Mouse (Mus musculus) adrenal gland, postnatal 4 days (tissue): ENCODE results near the gene Schip1. TPM values are rescaled to one million over a fixed set of nuclear protein-coding genes. Genes with fewer than 3 reads are reported as not detected.

Source experiments
- DNase-seq, 2 experiments: peaks; one replicate each; pipeline ENCODE4 v3.0.0; 2021 to 2022; ENCODE audit warnings: low spot score in 2 of 2, mixed read lengths in 2 of 2
- total RNA-seq, 2 experiments: library from RNA; stranded (reverse); gene quantifications; 2 replicates each; pipeline ENCODE4 v1.2.3; 2021

Schip1 gene
- total RNA-seq, 2 experiments from 2014 or later = 27.5 to 31.2 TPM

DNA sequence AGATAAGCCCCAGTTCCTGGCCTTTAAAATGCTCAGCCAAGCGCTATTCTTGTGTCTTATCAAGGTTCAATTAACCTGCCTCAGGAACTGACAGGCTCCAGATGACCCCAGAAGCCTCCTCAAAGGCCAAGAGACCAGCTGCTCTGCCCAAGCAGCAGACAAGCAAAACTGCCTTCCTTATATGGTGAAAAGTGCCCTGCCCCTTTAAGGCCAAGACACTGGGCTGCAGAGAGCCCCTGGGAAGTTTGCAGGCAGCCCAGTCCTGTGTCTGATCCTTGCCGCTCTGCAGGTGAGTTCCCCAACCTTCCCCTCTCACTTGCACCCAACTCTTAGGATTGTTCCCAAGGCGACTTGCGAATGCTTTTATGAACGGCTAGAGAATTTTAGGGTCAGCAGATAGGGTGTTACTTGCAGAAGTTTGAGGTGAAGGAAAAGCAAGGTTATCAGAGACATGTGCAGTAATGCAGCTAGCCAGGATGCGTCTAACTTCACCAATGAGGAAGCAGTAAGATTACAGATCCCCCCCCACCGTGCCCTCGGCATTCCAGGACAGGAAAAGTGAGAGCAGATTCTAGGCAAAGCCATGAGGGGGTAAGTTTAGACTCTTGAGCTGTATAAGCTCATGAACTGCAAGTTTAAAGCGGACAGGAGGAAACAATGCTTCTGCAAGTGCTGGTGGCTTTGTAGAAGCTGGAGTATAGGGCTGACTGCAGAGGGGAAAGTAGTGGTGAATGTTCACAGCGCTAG lies 403.5 kb downstream of the Schip1 start:
- no peak for DNase-seq

DNA sequence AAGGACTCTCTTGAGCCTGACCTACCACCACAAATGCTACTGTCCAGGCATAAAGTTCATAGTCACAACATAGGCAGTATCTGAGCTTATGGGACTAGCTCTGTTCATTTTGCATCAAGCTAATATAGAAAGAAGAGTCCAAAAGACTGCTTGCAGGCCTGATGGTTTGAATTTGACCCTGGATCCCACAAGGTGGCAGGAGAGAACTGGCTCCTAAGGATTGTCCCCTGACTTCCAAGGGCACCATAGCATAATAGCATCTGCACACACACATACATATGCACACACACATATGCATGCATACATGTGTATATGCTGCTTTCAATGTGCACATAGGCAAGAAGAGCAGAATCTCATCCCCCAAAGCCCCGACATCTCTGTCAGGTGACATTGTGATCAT lies 405.0 kb downstream of the Schip1 start:
- DNase-seq = no peak

DNA sequence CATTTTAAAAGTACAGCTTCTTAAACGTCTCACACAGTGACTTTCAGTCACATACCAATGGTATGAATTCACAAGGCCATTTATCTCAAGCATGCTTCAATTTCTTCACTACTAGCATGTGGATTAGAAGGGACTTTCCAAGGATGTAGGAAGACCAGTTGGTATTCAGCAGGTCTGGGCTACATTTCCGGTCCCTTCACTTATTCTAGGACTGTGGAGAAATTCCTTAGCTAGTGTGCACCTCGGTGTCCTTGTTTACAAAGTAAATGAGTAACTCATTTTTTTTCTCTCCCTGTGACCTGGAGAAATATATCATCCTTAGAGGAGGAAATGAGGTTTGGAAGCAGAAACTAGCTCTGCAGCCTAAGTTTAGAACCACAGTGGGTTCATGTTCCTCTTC lies 405.5 kb downstream of the Schip1 start:
- no peak for DNase-seq

DNA sequence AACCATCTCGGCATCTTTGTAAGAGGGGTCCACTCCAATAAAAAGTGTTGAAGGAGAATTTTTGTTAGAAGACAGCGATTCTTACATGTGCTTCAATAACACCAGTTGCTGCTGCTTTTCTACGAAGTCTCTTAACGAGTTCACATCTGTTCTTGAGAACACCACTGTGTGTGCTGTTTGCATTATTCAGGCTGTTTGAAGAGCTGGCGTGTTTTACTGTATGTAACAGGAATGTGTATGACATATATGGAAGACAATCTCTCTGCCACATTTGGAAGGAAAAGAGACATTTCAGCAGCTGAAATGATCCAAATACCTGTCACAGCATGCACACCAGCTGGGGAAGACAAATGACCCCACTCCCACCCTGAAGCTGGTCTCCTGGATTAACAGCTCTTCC lies 406.0 kb downstream of the Schip1 start:
- no peak for DNase-seq

- no peak for DNase-seq
Measured at GRCm38 (mm10) chr3:68476336-68476735, 411.7 kb downstream of the Schip1 start.

GRCm38 (mm10) chr3:68477478-68477877 lies 412.9 kb downstream of the Schip1 start:
- no peak for DNase-seq

DNA sequence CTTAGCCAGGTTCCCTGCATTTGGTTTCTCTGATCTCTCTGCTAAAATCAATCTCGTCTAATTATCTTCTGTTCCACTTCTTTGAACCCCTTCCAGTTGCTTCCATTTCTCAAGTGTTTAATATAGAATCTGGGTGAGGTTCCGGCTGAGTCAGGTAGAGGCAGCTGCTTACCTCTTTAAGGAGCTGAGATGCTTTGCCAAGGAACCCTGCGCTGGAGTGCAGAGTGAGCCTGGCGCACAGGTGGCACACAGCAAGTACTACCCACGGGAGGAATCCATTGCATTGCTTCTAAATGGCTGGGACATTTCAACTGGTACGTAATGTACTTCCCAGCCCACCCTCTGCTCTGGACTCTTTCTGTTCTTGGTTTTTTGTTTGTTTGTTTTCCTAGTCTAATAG lies 414.7 kb downstream of the Schip1 start:
- no peak for DNase-seq

GRCm38 (mm10) chr3:68483517-68483916 lies 418.9 kb downstream of the Schip1 start:
- no peak for DNase-seq

DNA sequence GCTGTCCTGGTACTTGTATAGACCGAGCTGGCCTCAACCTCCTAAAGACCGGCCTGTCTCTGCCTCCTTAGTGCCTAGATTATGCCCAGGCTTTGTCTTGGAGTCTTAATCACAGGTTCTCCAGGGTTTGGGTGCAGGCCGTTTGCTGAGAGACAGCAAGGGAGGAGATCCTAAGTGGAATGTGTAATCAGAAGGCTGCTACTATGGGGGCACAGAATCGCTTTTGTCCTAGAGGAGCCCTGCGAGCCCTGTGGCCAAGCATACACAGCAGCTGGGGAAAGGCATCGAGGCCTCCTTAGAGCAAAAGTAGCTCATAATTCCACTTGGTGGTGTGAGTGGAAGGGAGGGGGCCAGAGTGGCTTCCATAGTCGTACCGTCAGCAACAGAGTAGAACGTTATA lies 419.4 kb downstream of the Schip1 start:
- no peak for DNase-seq

DNA sequence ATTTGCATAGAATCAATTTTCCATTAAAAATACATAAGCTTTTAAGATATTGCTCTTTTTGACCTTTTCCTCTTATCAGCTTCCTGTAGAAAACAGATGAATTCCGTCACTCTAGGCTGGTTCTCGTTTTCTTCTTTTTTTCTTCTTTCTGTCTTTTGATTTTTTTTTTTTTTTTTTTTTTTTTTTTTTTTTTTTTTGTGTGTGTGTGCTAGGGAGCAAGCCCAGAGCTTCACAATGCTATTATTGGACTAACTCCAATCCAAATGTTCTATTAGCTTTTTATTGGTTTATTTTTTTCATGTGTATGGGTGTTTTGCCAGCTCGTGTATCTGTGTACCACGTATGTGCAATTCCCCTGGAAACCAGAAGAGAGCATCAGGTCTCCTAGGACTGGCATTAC lies 420.0 kb downstream of the Schip1 start:
- DNase-seq = no peak

DNA sequence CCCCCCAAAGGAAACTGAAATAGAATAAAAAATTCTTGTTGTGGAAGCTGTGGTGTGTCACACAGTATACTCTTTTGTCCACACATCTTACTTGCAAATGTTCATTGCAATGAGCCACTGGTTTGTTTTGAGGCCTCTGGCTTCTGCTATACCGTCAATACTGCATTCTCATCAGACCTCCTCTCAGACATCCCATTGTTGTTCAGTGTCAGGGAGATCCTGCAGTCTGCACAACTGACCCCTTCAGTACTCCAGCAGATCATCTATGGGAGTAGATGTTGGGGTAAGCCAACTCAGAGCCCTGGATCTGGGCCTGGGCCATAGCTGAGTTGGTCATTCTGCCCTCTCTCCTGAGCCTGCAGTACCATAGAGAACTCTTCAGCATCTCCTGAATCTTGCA lies 423.0 kb downstream of the Schip1 start:
- no peak for DNase-seq

DNA sequence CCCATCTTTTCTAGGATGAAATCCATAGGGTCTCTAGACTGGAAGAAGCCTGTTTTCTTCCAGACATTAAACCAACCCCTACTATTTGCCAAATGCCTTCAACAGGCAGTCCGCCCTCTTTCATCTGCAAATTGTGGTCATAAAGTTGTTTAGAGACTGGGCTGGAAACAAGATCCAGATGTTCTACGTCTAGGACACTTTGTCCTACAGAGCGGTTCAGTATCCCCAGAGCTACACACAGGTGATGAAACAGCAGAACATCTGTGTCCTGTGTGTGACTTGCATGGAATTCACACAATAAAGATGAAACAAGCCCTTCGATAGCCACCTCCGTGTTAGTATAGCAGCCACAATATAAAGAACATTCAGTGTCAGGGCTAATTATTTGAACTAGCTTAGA lies 423.7 kb downstream of the Schip1 start:
- DNase-seq = no peak

DNA sequence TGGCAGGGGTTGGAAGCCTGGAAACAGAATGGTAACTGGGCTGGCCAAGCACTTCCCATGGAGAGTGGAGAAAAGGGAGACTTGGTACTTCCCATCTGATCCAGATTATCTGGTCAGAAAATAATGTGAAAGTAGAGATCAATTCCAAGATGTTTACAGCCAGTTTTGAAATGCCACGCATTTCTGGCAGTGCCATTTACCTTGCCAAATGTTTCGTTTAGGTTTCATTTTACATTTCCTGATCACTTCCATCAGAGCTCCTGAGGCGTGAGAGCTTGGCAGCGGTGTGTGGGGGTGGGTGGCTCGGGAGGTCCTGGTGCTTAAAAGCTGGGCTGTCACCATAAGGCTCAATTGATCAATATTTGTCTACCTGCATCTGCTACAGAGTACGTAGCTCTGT lies 426.9 kb downstream of the Schip1 start:
- DNase-seq = no peak

- DNase-seq = no peak
Measured at GRCm38 (mm10) chr3:68492066-68492465, 427.5 kb downstream of the Schip1 start.

DNA sequence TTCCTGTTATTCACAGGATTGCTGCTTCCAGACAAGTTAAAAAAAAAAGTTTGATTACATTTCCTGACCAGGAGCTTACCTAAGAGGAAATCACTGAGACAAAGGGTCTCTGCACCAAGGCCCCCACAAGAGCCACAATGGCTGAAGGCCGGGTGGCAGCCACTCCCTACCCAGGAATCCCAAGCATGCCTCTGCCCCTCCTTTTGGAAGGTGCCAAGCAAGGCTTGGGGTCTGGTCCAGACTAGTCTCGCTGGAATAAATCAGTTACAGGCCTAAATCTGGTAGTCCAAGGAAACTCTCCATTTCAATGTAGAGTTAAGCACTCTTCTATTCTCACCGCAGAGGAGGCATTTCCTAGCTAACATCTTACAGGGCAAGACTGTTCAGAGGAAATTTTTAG lies 427.9 kb downstream of the Schip1 start:
- DNase-seq = no peak

DNA sequence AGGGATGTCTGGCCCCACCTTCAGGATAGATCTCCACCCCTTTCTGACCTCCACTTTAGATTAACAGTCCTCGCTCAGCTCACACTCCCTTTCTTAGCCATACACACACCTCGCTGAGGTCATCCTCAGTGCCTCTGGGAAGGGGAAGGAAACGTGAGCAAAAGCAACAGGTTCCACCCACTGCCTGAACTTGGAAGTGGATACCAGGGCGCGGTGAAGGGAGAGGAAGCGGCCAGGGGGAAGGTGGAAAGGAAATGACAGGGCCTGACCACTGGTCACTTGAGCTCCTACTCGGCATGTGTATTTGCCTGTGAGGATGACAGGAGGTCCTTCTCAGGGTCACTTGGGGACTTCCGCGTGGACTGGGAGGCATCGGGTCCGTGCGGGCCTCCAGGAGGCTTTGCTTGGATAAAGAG lies 428.6 kb downstream of the Schip1 start:
- DNase-seq = peak in 1 of 2 experiments; percentile 22

DNA sequence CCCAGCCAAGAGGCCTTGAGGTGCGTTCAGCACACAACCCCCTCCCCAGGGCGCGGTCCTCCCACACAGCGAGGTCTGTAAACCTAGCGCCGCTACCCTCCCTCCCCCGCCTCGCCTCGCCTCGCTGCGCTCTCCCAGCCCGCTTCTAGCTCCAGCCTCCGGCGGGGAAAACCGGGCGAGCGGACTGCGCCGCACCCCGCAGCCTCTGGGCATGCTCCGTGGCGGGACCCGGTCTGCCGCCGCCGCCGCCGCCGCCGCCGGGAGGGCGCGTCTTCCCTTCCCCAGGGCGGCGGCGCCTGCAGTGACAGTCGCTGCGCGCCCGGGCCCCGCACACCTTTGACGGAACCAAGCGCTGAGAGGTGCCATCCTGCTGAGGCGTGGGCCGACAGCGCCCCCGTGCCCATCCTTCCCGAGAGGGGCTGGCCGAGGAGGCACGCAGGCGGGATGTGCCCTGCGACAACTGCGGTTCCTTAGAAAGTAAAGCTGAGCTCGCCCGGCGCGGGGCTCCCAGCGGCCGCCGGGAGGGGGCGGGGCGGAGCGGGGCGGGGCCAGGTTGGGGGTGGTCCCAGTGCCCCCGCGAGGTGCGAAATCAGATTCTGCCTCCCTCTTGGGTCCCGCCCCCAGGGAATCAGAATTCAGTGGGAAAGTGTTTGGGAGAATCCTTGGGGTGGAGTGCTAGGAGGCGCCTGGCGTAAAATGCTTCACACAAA lies 429.1 kb downstream of the Schip1 start:
- DNase-seq = peak; percentile 33 to 58

DNA sequence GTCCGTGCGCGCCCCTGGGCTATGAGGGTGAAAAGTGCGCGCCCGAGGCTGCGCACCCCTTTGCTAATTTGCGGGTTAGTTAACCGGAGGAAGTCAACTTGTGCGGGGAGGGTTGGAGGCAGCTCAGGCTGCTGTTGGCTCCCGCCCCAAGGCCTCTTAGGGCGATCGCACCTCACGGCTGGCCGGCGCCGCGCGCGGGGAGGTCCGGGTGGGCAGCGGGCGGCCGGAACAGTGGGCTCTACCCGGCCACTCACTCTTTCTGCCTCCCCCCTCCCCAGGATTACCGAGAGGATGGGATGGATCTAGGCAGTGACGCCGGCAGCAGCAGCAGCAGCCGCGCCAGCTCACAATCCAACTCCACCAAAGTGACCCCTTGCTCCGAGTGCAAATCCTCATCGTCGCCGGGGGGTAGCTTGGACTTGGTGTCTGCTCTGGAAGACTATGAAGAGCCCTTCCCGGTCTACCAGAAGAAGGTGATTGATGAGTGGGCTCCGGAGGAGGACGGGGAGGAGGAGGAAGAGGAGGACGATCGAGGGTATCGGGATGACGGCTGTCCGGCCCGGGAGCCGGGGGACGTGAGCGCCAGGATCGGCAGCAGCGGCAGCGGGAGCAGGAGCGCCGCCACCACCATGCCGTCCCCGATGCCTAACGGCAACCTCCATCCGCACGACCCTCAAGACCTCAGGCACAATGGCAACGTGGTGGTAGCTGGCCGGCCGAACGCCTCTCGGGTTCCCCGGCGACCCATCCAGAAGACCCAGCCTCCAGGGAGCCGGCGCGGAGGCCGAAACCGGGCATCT lies 429.9 kb downstream of the Schip1 start:
- no peak for DNase-seq

DNA sequence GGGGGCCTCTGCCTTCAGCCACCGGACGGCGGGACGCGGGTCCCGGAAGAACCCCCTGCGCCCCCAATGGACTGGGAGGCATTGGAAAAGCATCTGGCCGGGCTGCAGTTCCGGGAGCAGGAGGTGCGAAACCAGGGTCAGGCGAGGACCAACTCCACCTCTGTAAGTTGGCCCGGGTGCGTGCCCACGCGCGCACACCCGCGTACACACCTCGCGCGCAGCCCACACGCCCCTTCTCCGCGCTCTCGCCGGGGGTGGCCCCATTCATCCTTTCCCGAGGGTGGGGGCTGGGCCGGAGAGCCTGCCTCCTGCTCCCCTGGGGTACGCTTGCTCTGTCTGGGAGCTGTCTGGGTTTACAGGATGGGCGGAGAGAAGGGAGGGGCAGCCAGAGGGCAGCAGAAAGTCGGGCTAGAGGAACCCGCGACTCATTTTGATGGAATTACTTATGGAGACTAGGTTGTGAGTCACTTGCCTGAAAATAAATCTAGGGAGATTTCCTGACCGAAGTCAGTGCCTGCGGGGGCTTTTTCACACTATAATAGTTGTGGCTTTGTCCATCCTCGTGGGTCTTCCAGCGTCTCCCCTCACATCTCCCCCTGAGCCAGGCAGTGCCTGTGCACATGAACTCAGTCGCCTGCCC lies 430.6 kb downstream of the Schip1 start:
- peak; percentile 13 to 18 for DNase-seq

DNA sequence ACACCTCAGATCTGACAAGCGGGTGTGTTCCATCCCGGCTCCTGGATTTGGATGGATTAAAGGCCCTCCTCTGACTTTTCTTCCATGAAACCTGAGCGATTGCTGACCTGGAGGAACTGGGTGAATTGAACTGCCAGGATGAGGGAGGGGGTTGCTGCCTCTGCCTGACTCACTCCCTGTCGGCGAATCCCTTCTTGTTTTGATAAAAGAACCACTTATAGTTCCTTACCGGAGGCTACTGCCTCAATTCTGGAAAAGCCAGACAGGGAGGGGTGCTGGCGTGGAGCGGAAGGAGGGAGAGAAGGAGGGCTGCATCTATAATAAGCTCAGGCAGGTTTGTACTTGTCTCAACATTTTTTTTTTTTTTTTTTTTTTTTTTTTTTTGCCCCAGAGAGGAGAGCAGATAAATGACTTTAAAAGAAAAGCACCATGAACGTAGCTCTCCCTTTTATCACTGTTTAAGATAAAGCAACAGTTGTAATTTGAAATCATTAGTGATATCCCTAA lies 431.2 kb downstream of the Schip1 start:
- DNase-seq = no peak

DNA sequence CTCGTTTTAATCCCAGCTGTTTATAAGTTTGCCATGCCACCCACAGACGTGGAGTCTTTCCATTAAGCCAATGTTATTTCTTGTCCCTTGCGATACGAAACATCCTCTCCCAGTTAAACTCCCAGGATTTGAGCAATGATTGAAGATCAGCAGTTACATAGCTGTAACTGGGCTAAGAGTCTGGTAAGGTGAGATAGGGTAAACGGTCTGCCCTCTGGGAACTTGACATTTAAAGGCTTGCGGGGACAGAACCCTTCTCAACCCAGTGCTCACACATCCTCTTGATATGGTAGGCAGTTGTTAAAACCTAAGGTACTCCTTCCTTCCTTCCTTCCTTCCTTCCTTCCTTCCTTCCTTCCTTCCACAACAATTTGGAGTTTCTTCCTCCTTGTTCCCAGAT lies 431.9 kb downstream of the Schip1 start:
- DNase-seq = no peak
